Mouse (Mus musculus) effector memory CD4-positive, alpha-beta T cell, adult 7 months (primary cell): ENCODE measurements around the gene Mfap1b. TPM values are rescaled to one million over a fixed set of nuclear protein-coding genes. Genes with fewer than 3 reads are reported as not detected.

Experiments used
- polyA plus RNA-seq: library from polyadenylated mRNA; unstranded; fragments of 100-300 nt; shearing (Covaris generic); gene quantifications from one replicate; pipeline ENCODE4 v1.2.1, GENCODE M21; 2017

The Mfap1b gene
- 118 TPM for polyA plus RNA-seq

DNA sequence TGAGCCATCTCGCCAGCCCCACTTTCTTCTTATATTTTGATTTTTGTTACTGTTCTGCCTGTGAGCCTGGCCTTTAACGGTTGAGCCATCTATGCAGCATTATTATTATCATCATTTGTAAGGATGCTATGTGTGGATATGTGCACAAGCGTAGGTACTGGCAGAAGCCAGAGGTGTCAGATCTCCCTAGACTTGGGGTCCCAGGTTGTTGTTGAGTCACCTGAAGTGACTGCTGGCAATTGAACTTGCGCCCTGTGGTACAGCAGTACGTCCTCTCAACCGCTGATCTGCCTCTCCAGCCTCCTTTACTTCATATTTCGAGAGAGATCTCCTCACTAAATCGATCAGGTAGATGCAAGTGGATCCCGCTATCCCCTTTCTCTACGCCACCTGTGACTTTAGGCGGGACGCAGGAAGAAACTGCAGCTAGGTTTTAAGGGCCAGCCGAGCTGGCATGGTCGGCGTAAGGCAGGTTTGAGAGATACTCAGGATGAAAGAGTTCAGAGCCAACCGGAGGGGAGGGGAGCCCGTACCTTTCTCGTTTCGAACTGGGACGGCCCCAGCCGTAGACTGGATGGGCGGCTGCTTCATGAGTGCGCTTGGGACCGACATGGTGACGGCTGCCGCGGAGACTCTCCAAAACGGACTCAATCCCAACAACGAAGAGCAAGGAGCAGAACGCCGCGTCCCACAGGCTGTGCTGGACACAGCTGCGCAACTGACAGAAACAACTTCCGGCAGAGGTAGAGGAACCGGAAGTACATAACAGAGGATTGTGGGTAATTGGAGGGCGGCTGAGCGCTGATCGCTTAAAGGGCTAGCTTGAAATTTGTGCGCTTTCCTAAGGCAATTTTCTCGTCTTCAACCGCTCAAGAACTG, at the start of gene Mfap1b:
Mfap1b (minus strand) TSS at position 767 of the 879 bp plus-strand sequence.

DNA sequence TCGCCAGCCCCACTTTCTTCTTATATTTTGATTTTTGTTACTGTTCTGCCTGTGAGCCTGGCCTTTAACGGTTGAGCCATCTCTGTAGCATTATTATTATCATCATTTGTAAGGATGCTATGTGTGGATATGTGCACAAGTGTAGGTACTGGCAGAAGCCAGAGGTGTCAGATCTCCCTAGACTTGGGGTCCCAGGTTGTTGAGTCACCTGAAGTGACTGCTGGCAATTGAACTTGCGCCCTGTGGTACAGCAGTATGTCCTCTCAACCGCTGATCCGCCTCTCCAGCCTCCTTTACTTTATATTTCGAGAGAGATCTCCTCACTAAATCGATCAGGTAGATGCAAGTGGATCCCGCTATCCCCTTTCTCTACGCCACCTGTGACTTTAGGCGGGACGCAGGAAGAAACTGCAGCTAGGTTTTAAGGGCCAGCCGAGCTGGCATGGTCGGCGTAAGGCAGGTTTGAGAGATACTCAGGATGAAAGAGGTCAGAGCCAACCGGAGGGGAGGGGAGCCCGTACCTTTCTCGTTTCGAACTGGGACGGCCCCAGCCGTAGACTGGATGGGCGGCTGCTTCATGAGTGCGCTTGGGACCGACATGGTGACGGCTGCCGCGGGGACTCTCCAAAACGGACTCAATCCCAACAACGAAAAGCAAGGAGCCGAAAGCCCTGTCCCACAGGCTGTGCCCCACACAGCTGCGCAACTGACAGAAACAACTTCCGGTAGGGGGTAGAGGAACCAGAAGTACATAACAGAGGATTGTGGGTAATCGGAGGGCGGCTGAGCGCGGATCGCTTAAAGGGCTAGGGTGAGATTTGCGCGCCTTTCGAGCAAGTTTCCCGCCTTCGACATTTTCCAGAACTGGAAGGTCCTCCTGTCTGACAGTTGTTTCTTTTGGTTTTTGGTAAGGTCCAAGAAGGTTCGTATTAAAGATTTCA, 32.3 kb upstream of the Mfap1b start, which contains the start of the genes Mfap1a and Wdr76:
Mfap1a (minus strand) TSS at position 724 of the 941 bp plus-strand sequence.
Wdr76 (plus strand) TSS at position 782 of the 941 bp plus-strand sequence.

DNA sequence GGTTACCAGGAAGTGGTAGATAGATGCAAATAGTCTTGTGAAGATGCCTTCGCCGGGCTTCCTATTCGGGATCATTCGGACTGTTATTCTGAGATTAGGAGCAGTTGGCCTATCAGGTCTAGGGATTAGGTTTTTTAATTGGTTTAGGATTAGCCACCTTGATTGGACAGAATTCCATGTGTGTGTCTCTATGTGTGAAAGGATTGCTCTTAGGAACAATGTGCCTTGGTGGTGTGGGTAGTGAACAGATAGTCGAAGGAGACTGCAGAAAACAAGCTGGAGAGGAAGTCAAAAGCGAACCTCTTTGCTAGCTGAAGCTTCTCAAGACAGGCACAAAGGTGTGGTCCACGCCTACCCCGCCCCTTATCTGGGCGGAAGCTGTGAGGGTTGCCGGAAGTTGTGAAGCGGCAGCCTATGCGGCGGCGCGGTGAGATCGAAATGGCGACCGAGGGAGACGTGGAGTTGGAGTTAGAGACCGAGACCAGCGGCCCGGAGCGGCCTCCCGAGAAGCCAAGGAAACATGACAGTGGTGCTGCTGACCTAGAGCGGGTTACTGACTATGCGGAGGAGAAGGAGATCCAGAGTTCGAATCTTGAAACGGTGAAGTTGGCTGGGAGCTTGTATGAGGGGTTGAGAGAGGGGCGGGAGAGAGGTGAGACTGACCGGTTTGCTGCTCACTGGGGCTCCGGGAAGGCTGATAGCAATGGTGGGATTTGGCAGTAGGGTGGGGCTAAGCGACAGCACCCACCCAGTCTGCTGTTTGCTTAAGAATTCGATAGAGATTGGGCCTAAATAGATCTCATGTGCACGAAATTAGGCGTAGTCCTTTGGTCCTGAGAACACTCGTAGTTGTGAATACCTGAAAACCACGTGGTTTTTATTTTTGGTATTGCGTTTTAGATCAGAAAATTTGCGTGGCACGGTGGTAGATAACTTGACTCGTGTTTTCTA, 16.9 kb downstream of the Mfap1b start, which contains the start of gene Serinc4:
Serinc4 (minus strand) TSS at position 90 of the 951 bp plus-strand sequence.

DNA sequence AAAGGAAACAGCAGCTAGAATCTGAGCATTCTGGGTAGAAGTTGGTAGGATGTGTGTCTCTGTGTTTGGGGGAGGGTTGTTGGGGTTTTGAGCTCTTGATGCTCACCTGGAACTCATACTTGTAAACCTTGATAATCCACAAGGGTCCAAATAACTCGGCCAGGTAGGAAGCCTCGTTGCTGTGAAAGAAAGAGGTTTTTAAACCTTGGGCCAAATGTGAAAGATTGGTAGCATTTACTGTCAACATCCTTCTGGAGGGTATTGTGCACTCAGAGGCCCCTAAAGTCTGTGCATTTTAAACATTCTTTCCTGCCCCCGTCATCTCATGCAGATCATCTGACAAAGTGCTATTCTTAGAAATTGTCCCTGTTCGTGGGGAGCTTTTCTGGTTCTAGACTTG, 20.9 kb downstream of the Mfap1b start, which contains the start of gene Hypk:
Hypk (plus strand) TSS at position 301 of the 400 bp plus-strand sequence.

DNA sequence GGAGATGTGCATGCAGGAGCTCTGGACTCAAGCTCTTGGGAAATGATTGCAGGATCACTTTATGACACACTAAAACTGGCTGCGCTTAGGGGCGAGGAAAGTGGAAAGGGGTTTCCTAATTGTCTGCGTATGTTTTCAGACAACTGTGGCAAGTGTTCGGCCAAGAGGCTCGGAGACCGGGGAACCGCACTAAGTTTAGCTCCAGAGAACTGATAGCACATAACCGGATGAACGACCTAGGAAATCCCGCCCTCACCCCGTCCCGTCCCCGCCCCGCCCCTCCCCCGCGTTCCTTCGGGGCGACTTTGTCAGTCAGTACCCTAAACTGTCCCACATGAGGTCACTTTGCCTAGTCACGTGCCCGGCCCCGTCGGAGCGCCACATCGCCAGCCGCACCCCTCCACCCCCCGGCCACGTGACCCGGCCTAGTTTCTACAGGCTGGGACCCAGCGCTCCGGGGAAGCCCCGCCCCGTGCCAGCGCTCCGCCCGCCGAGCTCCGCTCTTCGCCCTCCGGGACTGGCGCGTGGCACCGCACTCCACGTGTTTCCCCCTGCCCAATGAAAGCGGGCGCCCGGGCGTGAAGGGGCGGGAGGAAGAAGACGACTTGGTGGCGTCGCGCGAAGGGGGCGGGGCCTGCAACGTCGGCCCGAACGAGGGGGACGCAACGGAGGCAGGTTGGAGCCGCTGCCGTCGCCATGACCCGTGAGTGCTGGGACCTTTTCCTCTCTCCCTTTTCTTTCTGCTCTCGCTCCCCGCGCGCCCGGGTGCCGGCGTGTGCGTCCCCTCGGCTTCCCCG, 24.9 kb downstream of the Mfap1b start, which contains the start of gene Serf2:
Serf2 (plus strand) TSS at position 457 of the 797 bp plus-strand sequence.

DNA sequence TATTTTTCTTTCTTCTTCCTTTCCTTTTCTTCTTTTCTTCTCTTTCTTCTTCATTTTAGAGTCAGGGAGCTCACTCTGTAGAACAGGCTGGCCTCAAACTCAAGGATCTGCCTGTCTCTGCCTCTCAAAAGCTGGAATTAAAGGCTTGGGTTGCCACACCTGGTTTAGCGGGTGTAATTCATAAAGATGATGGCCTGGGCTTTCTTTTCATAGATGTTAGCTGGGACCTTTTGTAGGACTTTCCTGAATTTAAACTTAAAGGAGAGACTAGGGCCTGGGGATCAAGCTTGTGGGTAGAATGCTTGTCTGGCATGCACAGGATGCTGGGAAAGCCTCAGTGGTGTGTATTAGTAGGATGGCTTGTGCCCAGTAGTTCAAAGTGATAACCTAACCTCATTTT, 29.7 kb downstream of the Mfap1b start, which contains the start of gene Ell3:
Ell3 (minus strand) TSS at position 101 of the 400 bp plus-strand sequence.

DNA sequence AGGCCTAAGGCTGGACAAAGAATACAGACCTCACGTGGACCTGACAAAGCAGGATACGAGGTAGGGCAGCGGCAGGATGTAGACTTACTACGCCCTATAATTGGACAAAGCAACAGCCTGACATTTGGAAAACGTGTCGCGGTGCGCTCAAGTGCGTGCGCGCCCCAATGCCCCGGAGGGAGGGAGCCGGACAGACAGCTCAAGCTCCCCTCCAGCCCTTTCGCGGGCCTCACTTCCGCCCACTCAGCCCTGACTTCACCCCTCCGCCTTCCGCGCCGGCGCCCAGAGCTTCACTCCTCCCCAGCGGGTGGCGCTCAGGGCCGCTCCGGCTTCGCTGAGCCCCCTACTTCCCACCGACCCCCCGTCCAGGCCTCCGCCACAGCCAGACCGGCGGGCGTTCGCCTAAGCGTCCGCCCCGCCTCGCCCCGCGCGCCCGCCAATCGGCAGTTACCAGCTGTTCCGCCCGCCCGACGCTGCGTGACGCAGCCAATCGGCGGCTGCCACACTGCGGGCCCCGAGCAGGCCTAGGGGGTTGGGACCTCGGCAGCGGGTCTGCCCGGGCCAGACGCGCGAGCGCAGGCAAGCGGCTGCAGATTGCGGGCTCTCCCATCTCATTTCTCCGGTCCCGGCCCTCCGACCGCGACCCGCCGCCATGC, 60.4 kb downstream of the Mfap1b start, which contains the start of the genes Pdia3 and Catsper2:
Pdia3 (plus strand) TSS at position 389 of the 656 bp plus-strand sequence.
Catsper2 (minus strand) TSS at position 406 of the 656 bp plus-strand sequence.

Other genes starting within 250 kb of the Mfap1b start
- 65.7 TPM for gene Trp53bp1, start 202.7 kb downstream of the Mfap1b start, polyA plus RNA-seq
- 0.85 TPM for gene Map1a, start 184.5 kb downstream of the Mfap1b start, polyA plus RNA-seq
- gene Ppip5k1, start 118.7 kb downstream of the Mfap1b start, polyA plus RNA-seq = 6.9 TPM
- 1.6 TPM for gene Ckmt1, start 116.4 kb downstream of the Mfap1b start, polyA plus RNA-seq
- not detected for gene Strc, start 86.9 kb downstream of the Mfap1b start, polyA plus RNA-seq
- 374 TPM for gene Pdia3, start 60.3 kb downstream of the Mfap1b start, polyA plus RNA-seq
- gene Catsper2, start 60.3 kb downstream of the Mfap1b start, polyA plus RNA-seq = 0.55 TPM
- gene Ell3, start 29.8 kb downstream of the Mfap1b start, polyA plus RNA-seq = not detected
- gene Serf2, start 24.9 kb downstream of the Mfap1b start, polyA plus RNA-seq = 400 TPM
- gene Hypk, start 20.8 kb downstream of the Mfap1b start, polyA plus RNA-seq = 105 TPM
- not detected for gene Serinc4, start 17.3 kb downstream of the Mfap1b start, polyA plus RNA-seq
- gene Mfap1a, start 32.6 kb upstream of the Mfap1b start, polyA plus RNA-seq = 46.0 TPM
- 3.6 TPM for gene Wdr76, start 32.7 kb upstream of the Mfap1b start, polyA plus RNA-seq